Mouse (Mus musculus) hindbrain, embryonic 10.5 days (tissue): ENCODE measurements around the gene Rtbdn. TPM values are rescaled to one million over a fixed set of nuclear protein-coding genes. Genes with fewer than 3 reads are reported as not detected.

Experiments used
- DNase-seq: peaks from one replicate; pipeline ENCODE4 v3.0.0-alpha.2; 2017; ENCODE audit warnings: low spot score
- H3K27ac ChIP-seq: fragments of 300-500 bp; sonication (generic); 2 replicates; pipeline ENCODE4 v1.5.1; 2016; ENCODE audit warnings: mild to moderate bottlenecking, moderate library complexity
- H3K27me3 ChIP-seq: fragments of 300-500 bp; sonication (generic); 2 replicates; pipeline ENCODE4 v1.6.1; 2016; ENCODE audit warnings: mild to moderate bottlenecking; ENCODE audit not compliant: poor library complexity, insufficient read depth, severe bottlenecking
- H3K36me3 ChIP-seq: fragments of 300-500 bp; sonication (generic); 2 replicates; pipeline ENCODE4 v1.6.1; 2016; ENCODE audit warnings: mild to moderate bottlenecking, moderate library complexity
- H3K4me1 ChIP-seq: fragments of 300-500 bp; sonication (generic); replicated peaks from 2 replicates; pipeline ENCODE4 v1.6.1; 2016; ENCODE audit warnings: mild to moderate bottlenecking
- H3K4me3 ChIP-seq: fragments of 300-500 bp; sonication (generic); 2 replicates; pipeline ENCODE4 v1.5.1; 2016; ENCODE audit warnings: mild to moderate bottlenecking, moderate library complexity
- H3K9me3 ChIP-seq: fragments of 300-500 bp; sonication (generic); 2 replicates; pipeline ENCODE4 v1.6.1; 2016; ENCODE audit warnings: mild to moderate bottlenecking, moderate library complexity
- WGBS: fragments of 180-500 bp; shearing (Covaris S2); methylation state at CpG from one replicate; pipeline ENCODE4 v1.1.7; 2016; 5-methylcytosine and 5-hydroxymethylcytosine counted together
- polyA plus RNA-seq: library from polyadenylated mRNA; unstranded; fragments of >200 nt; fragmentation: Nextera tagmentation; extraction: Ambion mirVana; gene quantifications from 2 replicates; pipeline ENCODE4 v1.2.1, GENCODE M21; 2016

Rtbdn gene
- polyA plus RNA-seq, 1 experiment from 2014 or later, result 0.55 TPM

DNA sequence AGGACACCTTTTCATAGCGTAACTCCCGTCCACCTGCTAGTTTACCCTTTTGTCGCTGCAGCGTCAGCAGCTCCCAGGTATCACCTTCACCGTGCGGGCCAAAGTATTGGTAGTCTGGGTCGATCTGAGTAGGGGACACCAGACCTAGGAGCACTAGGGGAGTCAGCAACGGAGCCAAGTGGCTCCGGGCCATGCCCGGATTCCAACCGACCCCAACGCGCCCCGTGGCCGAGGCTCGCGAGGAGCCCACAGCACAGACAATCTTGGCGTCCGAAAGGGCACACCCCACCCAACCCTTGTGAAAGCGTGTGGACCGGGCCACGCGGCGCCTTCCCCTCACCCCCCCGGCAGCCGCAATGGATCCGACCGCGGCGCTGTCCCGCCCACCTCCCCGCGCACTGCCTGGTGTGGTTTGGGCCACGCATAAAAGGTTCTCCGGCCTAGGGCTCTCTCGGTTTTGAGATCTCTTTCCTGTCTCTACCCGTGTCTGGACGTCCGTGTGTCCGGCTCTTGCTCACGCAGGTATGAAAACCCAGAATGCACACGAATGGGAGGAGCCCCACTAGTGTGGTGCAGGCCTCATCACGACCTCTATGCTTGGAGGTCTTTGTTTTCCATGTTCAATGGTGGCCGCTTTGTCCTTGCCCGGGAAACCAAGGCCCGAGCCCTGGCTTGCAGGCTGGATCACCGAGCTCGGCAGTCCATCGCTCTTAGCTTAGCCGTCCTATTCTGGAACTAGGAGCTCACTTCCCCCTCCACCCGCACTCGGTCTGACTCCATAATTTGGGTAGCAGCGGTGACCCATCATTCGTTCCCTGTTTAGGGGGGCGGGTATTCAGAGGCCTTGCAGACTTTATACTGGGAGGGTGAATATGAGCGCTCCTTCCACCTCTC is 22.7 kb downstream of the Rtbdn start, which contains the start of the genes Gm49661, Prdx2 and Rnaseh2a:
Gm49661 (minus strand) TSS at position 193 of the 894 bp plus-strand sequence.
Prdx2 (plus strand) TSS at position 347 of the 894 bp plus-strand sequence.
Rnaseh2a (minus strand) TSS at position 527 of the 894 bp plus-strand sequence.
- peak within 1 kb of the TSS; percentile 89 for H3K4me3 ChIP-seq
- peak within 1 kb of the TSS; percentile 99 for H3K27ac ChIP-seq
- WGBS, result under 1% methylated on average over 56 of the region's 56 CpGs
- no peaks in the 10 kb centered on the region for H3K9me3 ChIP-seq
- peaks cover 55% of the 10 kb centered on the region for H3K4me1 ChIP-seq
- DNase-seq, result peak; percentile 87
- H3K27me3 ChIP-seq, result no peaks in the 10 kb centered on the region
- H3K36me3 ChIP-seq, result peaks cover 40% of the 10 kb centered on the region

- Histone ChIP-seq H3K4me3 (peak overlapping the region; percentile 89), H3K4me1 (peaks cover 53% of the 10 kb centered on the region), H3K9me3 (no peaks in the 10 kb centered on the region), H3K27ac (peak overlapping the region; percentile 99), H3K36me3 (peaks cover 48% of the 10 kb centered on the region), H3K27me3 (no peaks in the 10 kb centered on the region)
- DNase-seq, result no peak
- WGBS, result 14% methylated on average over 21 of the region's 21 CpGs
Observed at GRCm38 (mm10) chr8:84970135-84970790, 23.5 kb downstream of the Rtbdn start.

- H3K9me3 ChIP-seq, result no peaks in the 10 kb centered on the region
- H3K36me3 ChIP-seq, result peaks cover 51% of the 10 kb centered on the region
- WGBS, result 72% methylated on average over 5 of the region's 5 CpGs
- peak overlapping the region; percentile 89 for H3K4me3 ChIP-seq
- peaks cover 53% of the 10 kb centered on the region for H3K4me1 ChIP-seq
- DNase-seq, result no peak
- H3K27ac ChIP-seq, result peak overlapping the region; percentile 99
- no peaks in the 10 kb centered on the region for H3K27me3 ChIP-seq
Observed at GRCm38 (mm10) chr8:84970913-84971312, 24.1 kb downstream of the Rtbdn start.

DNA sequence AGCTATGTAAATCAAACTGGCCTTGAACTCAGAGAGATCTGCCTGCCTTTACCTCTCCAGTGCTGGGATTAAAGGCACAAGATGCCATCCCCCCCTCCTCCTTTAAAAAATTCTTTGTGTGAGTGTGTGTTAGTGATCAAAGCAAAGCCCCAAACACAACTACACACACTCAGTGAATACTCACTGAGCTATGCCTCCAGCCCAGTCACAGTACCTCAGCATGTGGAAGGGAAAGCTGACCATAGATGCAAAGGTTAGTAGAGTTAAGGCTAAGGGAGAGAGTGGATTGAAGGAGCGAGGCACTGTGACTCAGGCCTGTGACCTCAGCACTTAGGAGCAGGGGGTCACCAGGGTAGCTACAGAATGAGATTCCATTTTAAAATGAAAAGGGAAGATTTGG is 26.3 kb downstream of the Rtbdn start:
- H3K27me3 ChIP-seq, result peaks cover 12% of the 10 kb centered on the region
- peaks cover 51% of the 10 kb centered on the region for H3K36me3 ChIP-seq
- 90% methylated on average over 1 of the region's 1 CpGs for WGBS
- DNase-seq, result no peak
- H3K27ac ChIP-seq, result no peak overlapping the region
- H3K9me3 ChIP-seq, result no peaks in the 10 kb centered on the region
- no peak overlapping the region for H3K4me3 ChIP-seq
- H3K4me1 ChIP-seq, result peaks cover 60% of the 10 kb centered on the region

DNA sequence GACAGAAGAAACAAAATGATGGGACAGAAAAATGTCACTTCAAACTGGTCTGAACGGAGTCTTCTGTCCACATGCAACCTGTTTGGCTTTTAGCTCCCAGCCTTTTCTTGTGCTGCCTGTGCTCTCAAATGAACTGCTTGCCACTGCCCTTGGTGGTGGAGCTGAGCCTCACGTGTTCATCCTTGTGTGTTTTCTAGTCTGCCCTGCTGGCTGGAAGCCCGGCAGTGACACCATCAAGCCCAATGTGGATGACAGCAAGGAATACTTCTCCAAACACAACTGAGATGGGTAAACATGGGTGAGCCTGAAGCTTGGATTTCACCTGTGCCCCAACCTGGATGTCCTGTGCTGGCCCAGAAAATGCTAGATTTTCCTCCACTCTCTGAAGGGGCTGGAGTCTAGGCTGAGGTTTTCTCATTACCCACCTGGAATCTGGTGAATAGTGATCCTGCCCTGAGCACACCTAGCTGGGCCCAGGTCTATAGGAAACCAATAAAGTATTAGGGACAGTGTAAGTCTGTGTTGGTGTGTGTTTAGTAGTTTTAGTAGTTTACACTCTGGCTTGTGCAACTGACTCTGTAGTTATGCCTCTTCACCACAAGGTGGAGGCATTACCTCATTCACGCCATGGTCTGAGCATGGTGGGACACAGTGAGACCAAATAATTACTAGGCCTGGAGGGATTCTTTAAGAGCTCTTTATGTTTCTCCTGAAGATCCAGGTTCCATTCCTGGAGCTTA is 27.2 kb downstream of the Rtbdn start:
- H3K9me3 ChIP-seq, result no peaks in the 10 kb centered on the region
- 67% methylated on average over 4 of the region's 4 CpGs for WGBS
- H3K27me3 ChIP-seq, result peaks cover 21% of the 10 kb centered on the region
- DNase-seq, result peak; percentile 46
- peaks cover 51% of the 10 kb centered on the region for H3K36me3 ChIP-seq
- H3K4me1 ChIP-seq, result peaks cover 60% of the 10 kb centered on the region
- H3K4me3 ChIP-seq, result no peak overlapping the region
- no peak overlapping the region for H3K27ac ChIP-seq

GRCm38 (mm10) chr8:84974543-84975142 is 27.9 kb downstream of the Rtbdn start:
- Histone ChIP-seq H3K36me3 (peaks cover 51% of the 10 kb centered on the region), H3K4me3 (no peak overlapping the region), H3K4me1 (peaks cover 63% of the 10 kb centered on the region), H3K9me3 (no peaks in the 10 kb centered on the region), H3K27me3 (peaks cover 28% of the 10 kb centered on the region), H3K27ac (no peak overlapping the region)
- DNase-seq, result no peak
- 84% methylated on average over 8 of the region's 8 CpGs for WGBS

GRCm38 (mm10) chr8:84975434-84975833 is 28.6 kb downstream of the Rtbdn start:
- H3K4me3 ChIP-seq, result peak overlapping the region; percentile 68
- peaks cover 51% of the 10 kb centered on the region for H3K36me3 ChIP-seq
- 27% methylated on average over 7 of the region's 7 CpGs for WGBS
- no peaks in the 10 kb centered on the region for H3K9me3 ChIP-seq
- no peak overlapping the region for H3K27ac ChIP-seq
- H3K4me1 ChIP-seq, result peaks cover 68% of the 10 kb centered on the region
- DNase-seq, result peak; percentile 66
- peaks cover 36% of the 10 kb centered on the region for H3K27me3 ChIP-seq

DNA sequence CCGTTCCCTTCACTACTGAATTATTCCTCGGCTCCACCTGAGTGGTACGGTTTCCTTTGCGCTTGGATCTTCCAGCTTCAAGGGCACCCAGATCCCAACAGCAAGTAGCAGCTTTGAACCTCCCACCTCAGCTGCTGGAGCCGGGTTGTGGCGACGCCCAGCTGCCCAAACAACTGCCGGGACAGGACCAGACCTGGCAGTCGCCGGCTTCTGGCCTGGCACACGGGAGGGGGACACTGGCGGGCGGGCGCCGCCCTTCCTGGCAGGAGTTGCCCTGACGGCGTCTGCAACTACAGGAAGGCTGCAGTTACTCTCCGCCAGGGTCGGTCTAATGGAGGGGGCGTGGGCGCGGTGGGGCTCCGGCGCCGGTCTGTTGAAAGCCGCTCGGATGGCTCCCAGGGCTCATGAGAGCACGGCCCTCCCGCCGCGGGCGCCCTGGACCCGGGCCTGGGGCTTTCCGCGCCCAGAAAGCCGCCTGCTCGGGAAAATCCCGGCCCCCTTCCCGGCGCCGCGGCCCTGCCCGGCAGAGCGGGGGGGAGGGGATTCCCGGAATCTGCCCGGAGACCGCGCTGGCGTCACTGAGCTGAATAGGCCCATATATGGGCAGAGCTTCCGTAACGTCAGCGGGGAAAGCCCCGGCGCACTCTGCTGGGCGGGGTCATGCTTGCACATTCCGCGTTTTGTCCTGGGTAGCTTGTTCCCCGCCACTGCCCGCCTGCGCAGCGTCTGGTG is 29.4 kb downstream of the Rtbdn start:
- H3K4me1 ChIP-seq, result peaks cover 68% of the 10 kb centered on the region
- H3K4me3 ChIP-seq, result peak overlapping the region; percentile 68
- DNase-seq, result peak; percentile 95
- H3K36me3 ChIP-seq, result peaks cover 44% of the 10 kb centered on the region
- 1% methylated on average over 61 of the region's 61 CpGs for WGBS
- H3K9me3 ChIP-seq, result no peaks in the 10 kb centered on the region
- peak overlapping the region; percentile 78 for H3K27ac ChIP-seq
- H3K27me3 ChIP-seq, result peaks cover 43% of the 10 kb centered on the region

GRCm38 (mm10) chr8:84976763-84977434 is 30.1 kb downstream of the Rtbdn start:
- WGBS, result 2% methylated on average over 25 of the region's 25 CpGs
- Histone ChIP-seq H3K9me3 (no peaks in the 10 kb centered on the region), H3K4me1 (peaks cover 70% of the 10 kb centered on the region), H3K27me3 (peaks cover 50% of the 10 kb centered on the region), H3K36me3 (peaks cover 37% of the 10 kb centered on the region), H3K4me3 (peak overlapping the region; percentile 68), H3K27ac (peak overlapping the region; percentile 82)
- DNase-seq, result no peak

GRCm38 (mm10) chr8:84977435-84978247 is 30.9 kb downstream of the Rtbdn start:
- peaks cover 58% of the 10 kb centered on the region for H3K27me3 ChIP-seq
- H3K9me3 ChIP-seq, result no peaks in the 10 kb centered on the region
- H3K36me3 ChIP-seq, result peaks cover 29% of the 10 kb centered on the region
- H3K4me3 ChIP-seq, result peak overlapping the region; percentile 68
- under 1% methylated on average over 70 of the region's 70 CpGs for WGBS
- DNase-seq, result peak; percentile 70
- H3K4me1 ChIP-seq, result peaks cover 77% of the 10 kb centered on the region
- H3K27ac ChIP-seq, result peak overlapping the region; percentile 82
